Mouse (Mus musculus) embryo, embryonic 10 days (tissue): ENCODE results near the gene Card10.
A peak's percentile ranks its signal among the peaks of the same experiment; 100 is the strongest.

ENCODE experiments used
- DNase-seq: peaks from one replicate; pipeline ENCODE4 v3.0.0-alpha.2; 2015; ENCODE audit warnings: low spot score

Gene Card10

DNA sequence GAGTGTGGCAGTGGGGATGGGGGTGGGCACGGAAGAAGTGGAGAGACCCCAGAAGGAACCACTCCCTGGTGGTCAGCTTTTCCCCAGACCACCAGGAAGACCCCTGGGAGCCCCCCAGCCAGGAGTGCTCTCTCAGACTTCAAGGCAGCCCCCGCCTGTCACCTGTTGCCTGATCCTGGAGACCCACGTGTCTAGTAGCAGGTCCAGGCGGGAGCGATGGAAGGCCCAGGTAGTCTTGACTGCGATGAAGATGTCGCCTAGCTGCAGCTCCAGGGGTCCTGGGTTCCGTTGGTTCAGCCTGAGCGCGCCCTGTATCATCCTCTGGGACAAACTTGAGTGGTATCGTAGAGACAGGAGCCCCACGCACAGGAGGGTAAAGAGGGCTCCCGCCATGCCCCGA is 30.0 kb downstream of the Card10 start:
- no peak for DNase-seq

DNA sequence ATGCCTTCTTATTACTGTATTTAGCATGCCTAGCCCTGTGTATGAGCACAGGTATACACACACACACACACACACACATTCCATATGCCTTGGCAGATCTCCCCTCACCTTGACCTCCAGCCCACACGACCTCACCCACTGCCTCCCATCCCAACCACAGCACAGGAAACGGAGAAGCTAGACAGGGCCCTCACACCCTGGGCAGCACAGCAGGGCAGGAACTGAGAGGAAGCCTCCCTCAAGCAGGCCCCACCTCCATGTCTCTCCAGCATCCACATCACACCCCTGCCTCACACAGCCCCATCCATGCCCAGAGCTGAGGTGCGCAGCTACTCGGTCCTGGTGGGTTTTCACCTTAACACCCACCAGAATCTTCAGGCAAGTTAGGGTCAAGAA is 30.5 kb downstream of the Card10 start:
- DNase-seq = no peak

DNA sequence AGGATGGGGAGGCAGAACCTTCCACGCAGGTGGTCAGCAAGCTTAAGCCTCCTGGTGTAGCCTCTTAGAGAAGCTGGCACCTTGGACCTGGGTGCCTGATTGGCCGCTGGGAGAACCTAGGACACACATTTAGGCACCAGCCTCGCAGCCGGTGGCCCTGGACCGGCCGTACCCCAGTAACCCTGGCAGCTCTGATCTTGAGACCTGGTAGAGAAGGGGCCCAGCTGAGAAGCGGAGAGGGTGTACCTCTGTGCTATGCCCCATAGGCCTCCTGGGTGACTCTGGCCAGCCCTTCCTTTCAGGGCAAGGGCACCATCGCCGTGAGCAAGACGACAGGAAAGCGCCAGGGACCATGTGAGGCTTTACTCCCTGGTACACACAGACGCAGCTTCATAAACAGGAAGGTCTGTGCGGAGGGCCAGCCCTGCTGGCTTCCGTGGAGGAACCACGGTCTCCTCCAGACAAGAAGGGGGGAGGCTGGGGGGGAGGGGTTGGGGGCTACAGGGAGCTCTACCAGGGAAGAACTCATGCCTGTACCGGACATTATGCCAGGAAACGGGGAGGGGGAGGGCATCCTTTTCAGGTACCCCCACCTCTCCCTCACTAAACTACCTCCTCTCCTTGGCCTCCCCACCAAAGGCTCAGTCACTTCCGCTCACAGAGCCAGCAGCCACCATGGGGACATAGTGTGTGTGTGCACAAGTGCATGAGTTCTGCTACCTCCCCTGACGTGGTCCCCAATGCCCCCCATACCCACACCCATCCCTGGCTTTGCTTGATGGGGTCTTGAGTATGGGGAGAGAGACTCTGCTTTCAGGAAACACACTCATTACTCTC is 31.1 kb downstream of the Card10 start:
- DNase-seq = no peak

DNA sequence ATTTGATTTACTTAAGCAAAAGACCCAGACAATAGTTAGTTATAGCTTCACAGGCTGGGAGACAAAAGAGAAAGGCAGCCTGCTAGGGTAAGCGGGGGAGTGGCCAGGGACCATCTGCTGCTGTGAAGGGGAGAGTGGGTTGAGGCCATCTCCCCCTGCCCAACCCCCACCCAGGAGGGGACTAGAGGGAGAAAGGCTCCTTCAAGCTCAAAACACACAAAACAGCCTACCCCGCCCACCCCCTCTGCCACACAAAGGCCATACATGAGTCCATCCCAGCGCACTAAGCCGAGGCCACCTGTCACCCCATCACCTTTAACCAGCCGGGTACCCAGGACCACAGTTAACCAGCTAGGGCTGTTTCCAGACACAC is 31.9 kb downstream of the Card10 start:
- DNase-seq = peak; percentile 73

DNA sequence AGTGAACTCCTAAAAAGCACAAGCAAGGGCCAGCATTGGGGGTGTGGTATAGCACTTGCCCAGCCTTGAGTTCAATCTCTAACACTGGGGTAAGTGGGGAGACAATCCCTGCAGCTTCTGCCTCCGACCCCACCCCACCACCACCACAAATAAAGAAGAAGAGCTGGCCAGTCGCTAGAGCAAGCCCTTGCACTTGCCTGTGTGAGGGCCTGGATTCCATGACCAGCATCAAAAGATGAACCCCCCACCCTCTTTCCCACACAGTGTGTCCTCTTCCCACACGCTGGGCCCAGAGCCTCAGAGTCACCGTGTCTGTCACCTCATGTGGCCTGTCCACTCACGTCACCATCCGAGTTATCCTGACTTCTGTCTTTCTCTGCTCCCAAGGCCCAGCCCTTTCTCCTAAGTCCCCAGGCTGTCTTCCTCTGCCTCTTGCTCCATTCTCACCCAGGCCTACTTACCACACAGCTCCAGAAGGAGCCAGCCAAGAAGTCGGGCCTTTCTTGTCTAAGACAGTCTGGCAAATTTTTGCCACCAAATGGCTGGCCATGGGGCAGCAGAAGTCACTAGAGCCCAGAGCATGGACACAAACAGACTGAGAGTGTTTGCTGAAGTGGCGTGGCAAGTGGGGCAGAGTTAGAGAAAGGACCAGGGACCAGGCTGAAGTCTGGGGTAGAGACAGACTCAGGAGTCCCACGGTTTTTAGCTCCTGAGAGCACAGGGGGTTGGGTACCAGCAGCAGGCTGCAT is 32.4 kb downstream of the Card10 start:
- no peak for DNase-seq

DNA sequence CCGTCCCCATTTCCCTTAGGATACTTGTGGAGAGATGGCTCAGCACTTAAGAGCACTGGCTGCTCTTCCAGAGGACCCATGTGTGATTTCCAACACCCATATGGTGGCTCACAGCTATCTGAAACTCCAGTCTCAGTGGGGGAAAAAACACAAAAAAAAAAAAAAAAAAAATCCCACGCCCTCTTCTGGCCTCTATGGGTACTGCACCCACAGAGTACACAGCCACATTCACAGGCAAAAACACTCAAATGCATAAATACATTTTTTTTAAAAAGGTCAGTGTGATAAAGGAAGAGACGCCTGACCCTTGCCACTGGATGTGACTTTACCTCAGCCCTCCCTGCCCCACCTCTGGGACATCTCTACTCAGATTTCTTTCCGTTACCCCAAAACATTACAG is 33.8 kb downstream of the Card10 start:
- DNase-seq = no peak

DNA sequence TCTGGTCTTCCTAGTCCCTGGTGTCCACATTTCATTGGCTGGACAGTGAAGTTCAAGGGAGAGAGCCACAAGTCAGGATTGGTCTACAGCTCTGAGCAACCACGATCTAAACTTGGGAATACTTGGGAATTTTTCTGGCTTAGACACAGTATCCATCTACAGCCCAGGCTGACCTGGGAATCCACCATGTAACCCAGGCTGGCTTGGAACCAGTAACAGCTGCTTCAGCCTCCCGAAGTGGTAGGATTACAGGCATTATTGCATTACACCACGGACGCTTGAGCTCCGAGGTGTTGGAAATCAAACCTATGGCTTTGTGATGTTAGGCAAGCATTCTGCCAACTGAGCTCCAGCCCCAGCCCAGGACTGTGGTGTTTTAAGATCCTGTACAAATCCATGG is 39.1 kb downstream of the Card10 start:
- DNase-seq = no peak

DNA sequence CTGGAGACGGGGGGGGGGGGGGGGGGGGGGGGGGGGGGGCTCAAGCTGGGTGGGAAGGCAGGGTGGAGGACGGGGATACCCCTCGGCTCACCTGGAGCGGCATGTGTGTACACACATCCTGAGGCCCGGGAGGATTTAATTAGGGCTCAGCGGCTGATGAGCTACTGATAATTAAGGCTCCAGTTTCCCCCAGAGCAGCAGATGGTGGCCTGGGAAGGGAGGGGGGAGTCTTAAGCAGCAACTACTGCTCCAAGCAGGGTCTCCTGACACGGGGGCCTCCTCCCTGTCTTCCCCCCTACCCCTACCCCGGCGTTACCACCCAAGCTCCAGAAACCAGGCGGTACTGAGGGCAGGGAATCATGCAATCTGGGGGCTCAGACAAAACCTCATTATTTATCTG is 39.6 kb downstream of the Card10 start:
- no peak for DNase-seq

DNA sequence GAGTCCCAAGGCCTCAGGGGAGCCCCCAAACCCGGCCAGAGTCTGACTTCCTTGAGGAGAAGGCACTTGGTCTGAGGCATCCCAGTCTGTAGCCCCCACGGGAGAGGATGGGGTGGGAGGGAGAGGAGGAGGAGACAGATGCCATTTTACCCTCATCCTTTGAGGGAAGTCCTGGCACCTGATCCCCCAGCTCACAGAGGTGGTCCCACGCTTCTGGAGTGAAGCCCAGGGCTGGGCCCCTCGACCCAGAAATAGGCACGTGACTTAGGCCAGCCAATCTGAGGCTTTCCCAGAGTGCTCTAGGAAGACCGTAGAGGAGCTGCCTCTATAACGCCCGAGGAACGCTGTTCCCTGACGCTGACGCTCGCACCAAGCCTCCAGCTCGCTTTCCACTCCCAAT is 41.7 kb downstream of the Card10 start:
- no peak for DNase-seq

DNA sequence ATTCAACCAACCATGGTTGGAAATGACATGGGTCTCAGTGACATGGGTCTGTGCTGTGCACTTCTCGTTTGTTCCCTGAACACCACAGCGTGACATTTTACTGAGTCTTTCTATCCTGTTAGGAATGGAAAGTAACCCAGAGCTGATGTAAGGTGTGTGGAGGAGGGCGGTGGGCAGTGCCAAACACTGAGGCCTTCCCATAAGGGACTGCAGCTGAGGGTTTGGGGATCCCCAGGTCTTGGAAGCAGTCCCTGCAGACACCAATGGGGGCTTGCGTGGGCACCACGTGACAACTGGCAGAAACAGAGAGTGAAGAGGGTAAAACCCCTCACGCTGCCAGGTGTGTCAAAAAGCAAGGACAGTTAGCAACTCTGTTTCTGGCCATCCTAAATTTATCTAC is 44.7 kb downstream of the Card10 start:
- no peak for DNase-seq

DNA sequence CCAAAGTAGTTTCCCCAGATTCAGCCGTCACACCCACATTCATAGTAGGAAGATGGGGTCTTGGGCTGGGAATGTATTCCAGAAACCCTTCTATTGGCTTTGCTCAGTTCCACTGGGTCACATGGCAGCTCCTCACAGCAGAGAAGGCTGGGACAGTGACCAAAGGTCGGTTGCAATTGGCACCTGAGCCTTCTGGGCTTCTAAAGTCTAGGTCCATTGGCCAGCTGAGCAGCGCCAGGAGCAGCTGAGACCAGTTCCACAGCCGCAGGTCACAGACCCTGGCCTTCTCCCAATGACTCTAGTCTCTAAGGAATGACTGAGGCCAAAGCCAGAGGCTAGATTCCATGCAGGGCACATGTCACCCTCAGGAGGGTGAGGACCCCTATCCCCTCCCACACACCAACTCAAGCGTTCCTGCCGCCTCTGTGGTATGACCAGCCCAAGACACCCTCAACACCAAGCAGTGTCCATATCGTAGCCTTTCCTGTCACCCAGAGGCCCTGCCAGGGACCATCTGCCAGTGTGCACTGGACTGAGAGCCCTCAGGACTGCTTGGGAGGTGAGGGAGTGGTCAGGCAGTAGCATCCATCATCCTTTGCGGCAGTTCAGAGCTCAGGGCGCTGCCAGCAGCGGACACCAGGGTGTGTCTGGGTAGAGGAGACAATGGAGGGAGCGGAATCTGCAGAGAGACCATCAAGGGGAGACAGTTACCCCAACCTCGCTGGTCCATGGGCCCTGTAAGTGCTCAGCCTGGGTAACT is 46.7 kb downstream of the Card10 start:
- no peak for DNase-seq

DNA sequence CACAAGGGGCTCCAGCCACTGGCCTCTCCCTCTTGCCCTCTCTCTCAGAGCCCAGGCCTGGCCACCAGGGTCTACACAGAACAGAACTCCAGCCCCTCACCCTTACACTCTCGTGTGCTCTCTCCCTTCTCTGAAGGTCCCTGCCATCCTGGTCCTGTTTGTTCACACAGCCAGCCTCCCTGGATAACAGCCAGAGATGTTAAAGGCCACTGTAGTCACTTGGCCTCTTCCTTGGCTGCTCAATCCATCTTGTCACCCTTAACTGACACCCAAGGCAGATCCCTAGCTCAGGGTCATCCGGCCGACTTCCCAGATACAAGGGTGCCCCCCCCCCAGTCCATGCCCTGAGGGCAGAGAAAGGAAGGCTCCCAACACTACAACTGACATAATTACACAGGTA is 47.6 kb downstream of the Card10 start:
- DNase-seq = no peak

DNA sequence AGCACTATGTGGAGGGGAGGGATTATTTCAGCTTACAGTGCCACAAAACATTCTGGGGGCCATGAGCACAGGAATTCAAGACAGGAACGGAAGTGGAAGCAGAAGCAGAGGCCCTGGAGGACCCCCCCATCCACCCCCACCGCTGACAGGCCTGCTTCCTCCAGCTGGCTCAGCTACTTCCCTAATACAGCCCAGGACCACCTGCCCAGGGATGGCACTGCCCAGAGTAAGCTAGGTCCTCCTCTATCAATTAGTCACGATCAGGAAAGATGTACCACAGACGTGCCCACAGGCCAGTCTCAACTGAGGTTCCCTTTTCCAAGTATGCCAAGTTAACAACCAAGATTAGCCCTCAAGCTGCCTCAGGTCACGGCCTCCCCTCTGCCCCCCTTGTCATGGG is 48.7 kb downstream of the Card10 start:
- no peak for DNase-seq

DNA sequence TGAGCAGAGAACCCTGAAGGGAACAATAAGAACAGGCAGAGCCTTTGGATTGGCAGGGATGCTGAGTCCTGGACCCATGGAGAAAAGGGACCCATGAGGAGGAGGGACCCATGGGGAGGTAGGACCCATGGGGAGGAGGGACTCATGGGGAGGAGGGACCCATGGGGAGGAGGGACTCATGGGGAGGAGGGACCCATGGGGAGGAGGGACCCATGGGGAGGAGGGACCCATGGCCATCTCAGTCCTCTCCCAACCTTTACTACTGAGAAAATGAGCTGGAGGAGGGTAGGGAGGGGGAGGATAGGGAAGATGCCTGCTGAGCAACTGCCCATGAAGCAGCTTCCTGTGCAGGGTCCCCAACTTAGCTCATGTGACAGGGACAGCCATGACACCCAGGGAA is 49.9 kb downstream of the Card10 start:
- no peak for DNase-seq

DNA sequence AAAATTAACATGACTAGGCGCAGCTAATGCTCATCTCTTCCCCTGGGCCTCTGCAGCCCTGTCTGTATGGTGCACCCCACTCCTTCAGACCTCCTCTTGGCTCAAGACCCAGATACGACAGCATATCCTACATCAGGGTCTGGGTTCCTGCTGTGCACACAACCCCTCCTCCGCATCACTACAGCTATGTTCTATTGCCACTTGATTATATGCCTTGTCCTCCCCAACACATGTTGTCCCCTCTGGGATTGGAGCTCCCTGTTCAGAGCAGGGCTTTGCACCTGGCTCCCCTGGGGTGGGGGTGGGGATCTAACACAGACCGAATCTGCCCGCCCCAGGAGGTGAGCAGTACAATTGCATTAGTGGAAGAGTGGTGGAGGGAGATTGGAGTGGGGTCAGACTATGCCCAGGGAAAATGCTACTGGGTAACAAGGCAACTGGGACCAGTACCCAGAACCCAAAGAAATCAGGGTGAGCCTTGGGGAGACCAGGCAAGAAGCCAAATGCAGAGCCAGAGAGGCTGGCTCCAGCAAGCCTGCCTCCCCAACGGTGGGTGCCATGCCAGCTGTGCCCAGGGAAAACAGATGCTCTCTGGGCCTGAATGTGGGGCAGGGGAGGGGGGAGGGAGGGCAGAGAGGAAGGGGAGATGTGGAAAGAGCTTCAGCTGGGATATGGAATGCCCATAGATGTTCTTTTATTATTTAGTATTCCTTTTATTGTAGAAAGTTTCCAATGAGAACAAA is 52.1 kb downstream of the Card10 start:
- DNase-seq = no peak

DNA sequence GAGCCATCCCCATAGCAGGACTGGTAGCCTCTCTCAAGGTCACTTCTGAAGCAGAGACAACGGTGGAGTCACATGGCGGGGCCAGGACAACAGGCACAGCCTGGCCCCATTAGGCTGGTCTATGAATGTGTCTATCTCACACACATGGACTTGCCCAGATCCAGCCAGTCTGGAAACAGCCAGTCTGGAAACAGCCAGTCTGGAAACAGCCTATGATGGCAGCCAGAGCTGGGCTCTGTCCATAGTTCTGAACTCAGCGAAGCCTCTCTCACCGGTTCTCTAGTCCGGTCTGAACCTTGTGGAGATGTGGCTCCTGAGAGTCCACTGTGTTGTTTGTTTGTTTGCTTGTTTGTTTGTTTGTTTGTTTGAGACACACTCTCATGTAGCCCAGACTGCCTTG is 53.0 kb downstream of the Card10 start:
- DNase-seq = peak; percentile 58

DNA sequence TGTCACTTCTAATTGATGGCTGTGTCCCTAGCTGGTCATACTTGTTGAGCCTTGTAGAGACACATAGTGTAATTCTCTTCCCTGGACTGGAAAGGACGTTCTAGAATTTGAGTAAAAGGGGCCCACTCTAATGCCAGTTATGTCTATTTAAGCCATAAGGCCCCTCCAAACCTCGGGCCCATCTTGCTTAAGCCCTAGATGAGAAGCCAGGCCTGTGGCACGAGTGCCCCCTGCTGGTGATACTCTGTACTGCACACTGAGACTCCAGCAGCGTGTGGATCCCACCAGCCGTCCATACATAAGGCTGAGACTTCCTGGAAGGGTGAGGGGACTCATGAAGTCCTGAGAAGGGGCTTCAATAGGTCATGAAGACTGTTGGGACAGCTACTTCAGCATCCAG is 58.6 kb downstream of the Card10 start:
- DNase-seq = peak; percentile 89

DNA sequence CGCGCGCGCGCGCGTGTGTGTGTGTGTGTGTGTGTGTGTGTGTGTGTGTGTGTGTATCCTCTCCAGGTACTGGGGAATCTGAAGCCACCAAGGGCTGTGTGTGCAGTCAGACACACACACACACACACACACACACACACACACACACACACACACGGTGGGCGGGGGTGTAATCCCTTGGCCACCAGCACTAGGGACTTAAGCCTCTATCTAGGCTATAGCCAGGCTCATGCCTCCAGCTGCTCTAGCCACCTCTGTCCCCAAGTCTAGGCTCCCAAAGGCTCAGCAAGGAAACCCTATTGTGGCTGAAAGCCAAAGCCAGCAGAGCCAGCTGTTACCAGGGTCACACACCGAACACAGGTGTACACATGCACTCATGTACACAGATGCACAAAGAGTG is 60.0 kb downstream of the Card10 start:
- DNase-seq = no peak

DNA sequence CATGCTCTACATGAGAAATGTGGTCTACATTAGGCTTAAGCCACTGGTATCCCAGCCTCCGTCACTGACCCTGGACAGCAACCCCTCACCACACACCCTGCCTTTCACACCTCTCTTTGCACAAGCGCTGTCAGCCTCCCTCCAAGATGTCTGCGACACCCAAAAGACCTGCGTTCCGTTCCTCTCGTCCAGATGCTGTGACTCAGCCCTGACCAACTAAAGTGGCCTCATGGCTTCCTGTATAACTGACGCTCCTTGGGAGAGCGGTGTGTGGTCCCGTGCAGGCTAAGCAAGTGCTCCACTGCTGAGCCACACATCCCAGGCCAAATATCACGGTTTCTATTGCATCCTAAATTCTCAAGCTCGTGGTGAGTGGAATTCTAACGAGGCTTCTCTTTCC is 62.2 kb downstream of the Card10 start:
- DNase-seq = no peak

DNA sequence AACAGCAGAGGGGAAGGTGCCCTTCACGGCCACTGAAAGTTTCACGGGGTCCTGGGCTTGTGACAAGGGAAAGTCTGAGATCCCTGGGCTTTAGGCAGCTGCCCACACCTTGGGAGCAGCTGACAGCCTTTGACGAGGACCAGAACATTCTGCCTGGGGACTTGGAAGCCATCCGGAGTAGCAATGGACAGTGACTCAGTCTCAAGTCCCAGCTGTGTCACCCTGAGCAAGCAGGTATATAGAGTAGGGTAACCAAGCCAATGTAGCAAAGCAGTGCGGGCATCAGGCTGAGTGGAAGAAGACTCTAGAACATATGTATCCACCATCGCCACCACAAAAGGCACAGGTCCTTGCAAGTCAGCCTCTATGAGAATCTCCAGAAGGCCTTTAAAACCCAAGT is 65.7 kb downstream of the Card10 start:
- DNase-seq = no peak

DNA sequence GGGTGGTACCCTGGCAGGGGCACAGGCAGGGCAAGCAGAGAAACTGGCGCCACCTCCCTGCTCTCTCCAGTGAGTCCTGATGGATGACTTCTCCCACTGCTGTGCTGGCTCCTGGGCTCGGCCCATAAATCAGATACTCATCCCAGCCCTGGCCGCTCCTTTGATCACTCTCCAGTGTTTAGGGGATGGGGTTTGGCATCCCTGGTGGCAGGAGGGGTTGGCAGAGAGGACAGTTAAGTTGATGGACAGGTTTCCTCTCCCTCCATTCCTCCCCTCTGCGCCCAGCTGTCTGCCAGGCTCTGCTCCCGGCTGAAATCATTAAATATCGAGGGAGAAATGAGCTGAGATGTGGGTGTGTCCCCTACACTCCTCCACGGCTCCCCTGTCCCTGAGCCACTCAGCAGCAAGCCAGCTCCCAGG is 66.2 kb downstream of the Card10 start:
- no peak for DNase-seq

DNA sequence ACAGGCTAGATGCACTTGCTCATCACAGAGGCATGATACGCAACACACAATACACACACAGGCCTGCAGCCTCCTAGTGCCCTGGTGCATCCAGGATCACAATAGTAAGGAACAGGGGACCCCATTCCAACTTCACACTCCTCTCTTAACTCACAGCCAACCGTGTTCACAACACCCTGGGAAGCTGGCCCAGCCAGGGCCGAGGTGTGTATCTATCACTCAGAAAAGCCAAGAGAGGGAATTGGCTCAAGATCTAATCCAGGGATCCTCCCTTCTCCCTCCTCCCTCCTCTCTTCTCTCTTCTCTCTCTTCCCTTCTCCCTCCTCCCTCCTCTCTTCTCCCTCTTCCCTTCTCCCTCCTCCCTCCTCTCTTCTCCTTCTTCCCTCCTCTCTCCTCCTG is 66.7 kb downstream of the Card10 start:
- no peak for DNase-seq
